Mouse (Mus musculus): ENCODE results near the gene Trim30b. TPM values are rescaled to one million over a fixed set of nuclear protein-coding genes. Genes with fewer than 3 reads are reported as not detected.

The Trim30b gene
- 0.10 and 0.14 TPM in 2 replicates for polyA plus RNA-seq (2012; rRNA removed)

DNA sequence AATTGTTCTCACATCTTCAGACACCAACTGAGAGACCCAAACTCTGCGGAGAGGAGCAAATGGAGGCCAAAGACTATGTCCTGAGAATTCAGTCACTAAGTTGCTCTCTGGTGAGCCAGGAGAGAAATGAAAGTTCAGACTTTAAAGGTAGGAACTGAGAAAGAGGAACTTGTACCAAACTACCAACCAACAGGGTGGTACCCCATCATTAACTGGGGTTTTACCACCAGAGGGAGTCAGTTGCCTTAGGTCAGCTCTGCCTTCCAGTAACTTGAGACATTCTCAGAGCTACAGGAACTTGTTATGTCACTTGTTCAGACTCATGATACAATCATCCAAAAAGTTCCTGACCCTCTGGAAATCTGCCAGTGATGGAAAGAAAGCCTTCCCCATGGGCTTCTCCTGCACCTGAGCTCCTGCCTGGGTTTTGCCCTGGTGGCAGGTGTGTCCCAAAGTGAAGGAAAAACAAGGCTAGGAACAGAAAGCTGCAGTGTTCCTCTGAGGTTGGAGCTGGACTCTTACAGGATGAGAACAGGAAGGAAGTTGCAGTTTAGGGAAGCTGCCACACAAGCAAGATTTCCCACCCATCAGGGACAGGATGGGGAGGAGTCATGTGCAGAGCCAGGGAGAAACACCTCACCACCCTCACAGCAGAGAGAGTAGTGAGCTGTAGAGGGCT is at the start of gene Trim30b:
Gene Trim30b, minus strand, starts transcription at position 149 of the 679 bp plus-strand sequence.

DNA sequence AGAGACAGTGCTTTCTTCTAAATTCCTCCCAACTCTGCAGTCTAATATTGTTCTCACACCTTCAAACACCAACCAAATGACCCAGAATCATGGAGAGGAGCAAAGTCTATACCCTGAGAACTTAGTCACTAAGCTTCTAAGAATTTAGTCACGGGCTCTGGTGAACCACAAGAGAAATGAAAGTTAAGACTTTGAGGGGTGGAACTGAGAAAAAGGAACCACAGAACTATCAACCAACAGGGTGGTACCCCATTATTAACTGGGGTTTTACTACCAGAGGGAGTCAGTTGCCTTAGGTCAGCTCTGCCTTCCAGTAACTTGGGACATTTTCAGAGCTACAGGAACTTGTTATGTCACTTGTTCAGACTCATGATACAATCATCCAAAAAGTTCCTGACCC is 31.0 kb upstream of the Trim30b start, which contains the start of gene Trim30c:
Gene Trim30c, minus strand, starts transcription at position 140 of the 400 bp plus-strand sequence.

DNA sequence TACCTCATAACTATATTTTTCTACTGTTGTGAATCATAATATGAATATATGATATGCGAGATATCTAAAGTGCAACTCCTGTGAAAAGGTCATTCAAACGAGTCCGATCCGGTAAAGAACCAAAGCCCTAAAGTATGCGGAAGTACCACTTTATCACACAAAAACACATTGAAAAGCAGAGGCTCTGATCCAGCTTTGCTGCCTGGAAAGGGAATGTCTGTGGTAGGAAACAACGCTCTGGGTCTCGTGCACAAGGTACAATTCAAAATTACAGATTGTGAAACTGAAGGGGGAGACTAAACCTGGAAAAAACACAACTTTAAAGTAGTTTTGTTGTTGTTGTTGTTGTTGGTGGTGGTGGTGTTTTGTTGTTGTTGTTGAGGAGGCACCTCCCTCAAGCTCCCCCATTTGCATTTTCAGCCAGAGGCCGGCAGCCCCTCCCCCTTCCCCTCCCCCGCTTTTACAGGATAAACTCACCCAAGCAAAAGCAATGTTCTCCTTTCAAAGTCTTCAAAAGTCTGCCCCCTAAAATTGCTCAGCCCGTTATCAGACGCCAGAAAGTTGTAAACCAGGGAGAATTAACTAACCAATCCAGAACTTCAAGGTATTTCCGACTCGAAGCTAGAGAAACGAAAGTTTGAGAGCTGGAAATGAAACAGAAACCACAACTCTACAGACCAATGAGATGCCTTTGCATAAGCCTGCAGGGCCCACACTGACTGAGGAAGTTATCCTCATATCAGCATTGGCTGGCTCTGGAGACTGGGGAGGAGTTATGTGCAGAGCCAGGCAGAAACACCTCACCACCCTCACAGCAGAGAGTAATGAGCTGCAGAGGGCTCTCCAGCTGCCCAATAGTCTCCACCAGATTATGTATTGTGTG is 16.7 kb downstream of the Trim30b start, which contains the start of gene Trim12c:
Gene Trim12c, minus strand, starts transcription at position 646 of the 883 bp plus-strand sequence.

DNA sequence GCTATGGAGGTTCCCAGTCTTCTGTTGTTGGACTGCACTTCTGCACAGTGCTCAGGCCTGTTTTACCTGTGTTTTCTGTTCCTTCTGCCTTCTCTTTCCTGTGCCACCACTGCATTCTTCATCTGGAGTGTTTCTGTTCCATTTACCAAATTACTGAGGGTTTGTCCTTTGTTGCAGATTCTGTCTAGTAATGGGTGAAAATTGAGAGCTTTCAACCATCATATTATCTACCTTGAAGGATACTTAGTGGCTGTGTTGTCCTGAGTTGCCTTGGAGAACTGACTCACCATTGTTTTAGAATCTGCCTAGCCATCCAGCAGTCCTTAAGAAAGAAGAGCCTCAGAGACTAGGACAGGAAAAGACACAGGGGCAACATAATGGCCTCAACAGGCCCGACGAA is 40.5 kb downstream of the Trim30b start, which contains the start of gene Trim34b:
Gene Trim34b, plus strand, starts transcription at position 301 of the 400 bp plus-strand sequence.

DNA sequence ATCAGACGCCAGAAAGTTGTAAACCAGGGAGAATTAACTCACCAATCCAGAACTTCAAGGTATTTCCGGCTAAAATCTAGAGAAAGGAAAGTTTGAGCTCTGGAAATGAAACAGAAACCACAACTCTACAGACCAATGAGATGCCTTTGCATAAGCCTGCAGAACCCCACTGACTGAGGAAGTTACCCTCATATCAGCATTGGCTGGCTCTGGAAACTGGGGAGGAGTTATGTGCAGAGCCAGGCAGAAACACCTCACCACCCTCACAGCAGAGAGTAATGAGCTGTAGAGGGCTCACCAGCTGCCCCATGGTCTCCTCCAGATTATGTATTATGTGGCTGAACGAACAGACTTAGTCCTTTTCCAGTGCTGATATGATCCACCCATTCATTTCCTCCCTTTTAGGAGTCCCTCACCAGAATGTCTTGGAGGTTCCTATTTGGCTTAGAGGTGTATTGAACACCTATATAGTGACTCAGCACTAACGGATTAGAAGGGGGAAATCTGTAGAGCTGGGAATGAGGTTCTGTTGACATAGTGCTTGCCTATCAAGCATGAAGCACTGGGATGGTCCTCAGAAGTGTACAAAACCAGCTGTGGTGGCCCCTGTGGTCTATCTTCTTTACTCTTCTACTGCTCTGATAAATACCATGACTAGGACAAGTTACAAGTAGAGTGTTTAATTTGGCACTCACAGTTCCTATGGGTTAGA is 54.2 kb downstream of the Trim30b start, which contains the start of gene Trim12a:
Gene Trim12a, minus strand, starts transcription at position 98 of the 712 bp plus-strand sequence.

Other genes starting within 250 kb of the Trim30b start
- not detected in 2 replicates for gene Ubqln5, start 240.1 kb downstream of the Trim30b start, polyA plus RNA-seq (2012; rRNA removed)
- not detected in 2 replicates for gene Olfr643, start 232.5 kb downstream of the Trim30b start, polyA plus RNA-seq (2012; rRNA removed)
- gene Ubqln3, start 226.6 kb downstream of the Trim30b start, polyA plus RNA-seq (2012; rRNA removed), result not detected in 2 replicates
- gene Ubqlnl, start 219.3 kb downstream of the Trim30b start, polyA plus RNA-seq (2012; rRNA removed), result not detected in 2 replicates
- gene Olfm5, start 205.1 kb downstream of the Trim30b start, polyA plus RNA-seq (2012; rRNA removed), result 0.15 TPM in 1 of 2 replicates, not detected in the other
- gene Olfr648, start 186.5 kb downstream of the Trim30b start, polyA plus RNA-seq (2012; rRNA removed), result 0.10 TPM in 2 replicates
- gene Olfr649, start 173.9 kb downstream of the Trim30b start, polyA plus RNA-seq (2012; rRNA removed), result not detected in 2 replicates
- gene Trim6, start 151.1 kb downstream of the Trim30b start, polyA plus RNA-seq (2012; rRNA removed), result 0.45 and 0.96 TPM in 2 replicates
- 2.0 and 2.7 TPM in 2 replicates for gene Trim34a, start 125.4 kb downstream of the Trim30b start, polyA plus RNA-seq (2012; rRNA removed)
- 0.17 and 0.24 TPM in 2 replicates for gene Trim5, start 81.8 kb downstream of the Trim30b start, polyA plus RNA-seq (2012; rRNA removed)
- 3.3 and 5.3 TPM in 2 replicates for gene Trim12a, start 54.4 kb downstream of the Trim30b start, polyA plus RNA-seq (2012; rRNA removed)
- 0.02 TPM in 1 of 2 replicates, not detected in the other for gene Trim34b, start 40.4 kb downstream of the Trim30b start, polyA plus RNA-seq (2012; rRNA removed)
- 2.0 and 2.6 TPM in 2 replicates for gene Trim12c, start 16.5 kb downstream of the Trim30b start, polyA plus RNA-seq (2012; rRNA removed)
- 0.10 and 0.18 TPM in 2 replicates for gene Trim30c, start 31.0 kb upstream of the Trim30b start, polyA plus RNA-seq (2012; rRNA removed)
- 1.7 and 1.9 TPM in 2 replicates for gene Trim30a, start 95.3 kb upstream of the Trim30b start, polyA plus RNA-seq (2012; rRNA removed)
- gene Trim30d, start 138.0 kb upstream of the Trim30b start, polyA plus RNA-seq (2012; rRNA removed), result 0.69 and 0.84 TPM in 2 replicates
- gene Olfr651, start 180.2 kb upstream of the Trim30b start, polyA plus RNA-seq (2012; rRNA removed), result not detected in 2 replicates
- not detected in 2 replicates for gene Olfr652, start 191.0 kb upstream of the Trim30b start, polyA plus RNA-seq (2012; rRNA removed)
- gene Olfr653, start 207.4 kb upstream of the Trim30b start, polyA plus RNA-seq (2012; rRNA removed), result not detected in 2 replicates
- not detected in 2 replicates for gene Olfr654, start 217.1 kb upstream of the Trim30b start, polyA plus RNA-seq (2012; rRNA removed)
- gene Olfr655, start 231.9 kb upstream of the Trim30b start, polyA plus RNA-seq (2012; rRNA removed), result 0.05 and 0.15 TPM in 2 replicates
- gene Olfr656, start 244.1 kb upstream of the Trim30b start, polyA plus RNA-seq (2012; rRNA removed), result not detected in 2 replicates